In the genomic region with DNA sequence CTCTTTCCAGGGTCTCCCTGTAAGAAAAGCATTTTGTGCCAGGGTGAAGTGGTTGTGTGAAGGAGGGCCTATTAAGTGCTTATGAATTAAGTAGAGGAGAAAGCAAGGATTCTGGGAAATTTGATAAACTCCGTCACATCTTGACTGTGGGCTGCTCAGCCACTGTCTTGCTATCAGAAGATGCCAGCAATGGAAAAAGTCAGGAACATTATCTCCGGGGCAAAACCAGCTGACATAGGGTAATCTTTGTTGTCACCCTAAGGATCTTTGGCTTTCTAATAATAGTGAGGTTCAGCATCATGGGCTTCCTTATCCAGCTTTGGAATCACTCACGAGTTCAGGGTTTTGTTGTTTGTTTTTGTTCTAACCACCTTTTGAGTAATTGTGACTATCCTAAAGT, we compare ENCODE assay signal across 25 mouse cellular contexts. TPM values are rescaled to one million over a fixed set of nuclear protein-coding genes. Genes with fewer than 3 reads are reported as not detected.
A peak's percentile ranks its signal among the peaks of the same experiment; 100 is the strongest.
DNase-seq lines count a peak whose midpoint lies in the region; ATAC-seq and TF ChIP-seq lines count a peak whose summit lies in the region.
"Had no signal": no experiment of that assay in that cellular context is flagged by ENCODE, and none has a peak within 500 bp of the region (broad histone marks: within the 10 kb centered on the region; RNA-seq: fewer than 3 reads in every experiment).

No protein-coding gene starts in this region.

- no peaks in the 10 kb centered on the region for H3K9me3 ChIP-seq in embryonic facial prominence, embryonic 14.5 days (ENCODE audit: control insufficient read depth, low read length)
- no peaks in the 10 kb centered on the region for H3K9me3 ChIP-seq in embryonic facial prominence, embryonic 10.5 days
- H3K9me3 ChIP-seq in G1E (replicated peaks), result no peaks in the 10 kb centered on the region
- H3K9me3 ChIP-seq in erythroblast, embryonic 14.5 days (ENCODE audit: control insufficient read depth, low read length), result no peaks in the 10 kb centered on the region
- no peaks in the 10 kb centered on the region for H3K9me3 ChIP-seq in liver, embryonic 16.5 days (replicated peaks; ENCODE audit: control insufficient read depth, low read length)
- no peaks in the 10 kb centered on the region for H3K9me3 ChIP-seq in lung, postnatal 0 days (ENCODE audit: low read length)
- no peaks in the 10 kb centered on the region for H3K9me3 ChIP-seq in hindbrain, embryonic 12.5 days (replicated peaks)
- H3K9me3 ChIP-seq: midbrain, embryonic 13.5 days had no signal

- H3K27me3 ChIP-seq in embryonic facial prominence, embryonic 14.5 days (replicated peaks; ENCODE audit: control insufficient read depth, insufficient read depth, low read length), result no peaks in the 10 kb centered on the region
- H3K27me3 ChIP-seq in embryonic facial prominence, embryonic 10.5 days (replicated peaks; ENCODE audit: low read depth, poor library complexity, severe bottlenecking), result no peaks in the 10 kb centered on the region
- H3K27me3 ChIP-seq in G1E (ENCODE audit: insufficient read depth, low read length), result no peaks in the 10 kb centered on the region
- H3K27me3 ChIP-seq in erythroblast, embryonic 14.5 days (ENCODE audit: control insufficient read depth), result no peaks in the 10 kb centered on the region
- no peaks in the 10 kb centered on the region for H3K27me3 ChIP-seq in liver, embryonic 16.5 days (ENCODE audit: control insufficient read depth, insufficient read depth, low read depth, low read length)
- no peaks in the 10 kb centered on the region for H3K27me3 ChIP-seq in lung, postnatal 0 days (replicated peaks; ENCODE audit: insufficient read depth, low read length)
- no peaks in the 10 kb centered on the region for H3K27me3 ChIP-seq in hindbrain, embryonic 12.5 days
- H3K27me3 ChIP-seq: midbrain, embryonic 13.5 days had no signal

- no peak overlapping the region for H3K9ac ChIP-seq in embryonic facial prominence, embryonic 14.5 days (ENCODE audit: low read depth, low read length)
- H3K9ac ChIP-seq in liver, embryonic 16.5 days (ENCODE audit: low read depth, low read length), result no peak overlapping the region
- no peak overlapping the region for H3K9ac ChIP-seq in lung, postnatal 0 days (replicated peaks; ENCODE audit: low read depth)
- H3K9ac ChIP-seq in hindbrain, embryonic 12.5 days, result no peak overlapping the region
- H3K9ac ChIP-seq: midbrain, embryonic 13.5 days had no signal

- H3K4me3 ChIP-seq in embryonic facial prominence, embryonic 14.5 days (ENCODE audit: low read depth, low read length), result no peak overlapping the region
- no peak overlapping the region for H3K4me3 ChIP-seq in embryonic facial prominence, embryonic 10.5 days
- no peak overlapping the region for H3K4me3 ChIP-seq in G1E (ENCODE audit: low read depth, low read length)
- H3K4me3 ChIP-seq in erythroblast, embryonic 14.5 days (replicated peaks), result peak overlapping the region; percentile 17
- no peak overlapping the region for H3K4me3 ChIP-seq in liver, embryonic 16.5 days (ENCODE audit: low read depth, low read length)
- no peak overlapping the region for H3K4me3 ChIP-seq in lung, postnatal 0 days (ENCODE audit: low read depth, low read length)
- no peak overlapping the region for H3K4me3 ChIP-seq in hindbrain, embryonic 12.5 days
- H3K4me3 ChIP-seq: midbrain, embryonic 13.5 days had no signal

- H3K27ac ChIP-seq in embryonic facial prominence, embryonic 14.5 days (replicated peaks; ENCODE audit: low read depth, low read length), result peak overlapping the region; percentile 33; the same call in 1 of the 2 replicates
- no peak overlapping the region for H3K27ac ChIP-seq in embryonic facial prominence, embryonic 10.5 days (replicated peaks)
- peak overlapping the region; percentile 70 for H3K27ac ChIP-seq in liver, embryonic 16.5 days (ENCODE audit: low read length)
- H3K27ac ChIP-seq in lung, postnatal 0 days (ENCODE audit: low read length), result no peak overlapping the region
- H3K27ac ChIP-seq in hindbrain, embryonic 12.5 days, result no peak overlapping the region
- H3K27ac ChIP-seq: kidney, postnatal 0 days; midbrain, embryonic 13.5 days had no signal

- 62% methylated on average over 3 of the region's 3 CpGs for WGBS in embryonic facial prominence, embryonic 14.5 days
- WGBS in embryonic facial prominence, embryonic 10.5 days, result 75% methylated on average over 3 of the region's 3 CpGs
- WGBS in liver, embryonic 16.5 days (ENCODE audit: insufficient replicate concordance), result 25% methylated on average over 3 of the region's 3 CpGs
- 44% methylated on average over 3 of the region's 3 CpGs for WGBS in lung, postnatal 0 days
- WGBS in hindbrain, embryonic 12.5 days, result 80% methylated on average over 3 of the region's 3 CpGs

- no peak for TF ChIP-seq EP300 in lung, postnatal 0 days (IDR thresholded peaks at IDR 0.05)

- H3K4me2 ChIP-seq in embryonic facial prominence, embryonic 14.5 days (ENCODE audit: low read depth, low read length), result no peak overlapping the region
- peak overlapping the region; percentile 39 for H3K4me2 ChIP-seq in liver, embryonic 16.5 days (ENCODE audit: low read depth, low read length)
- no peak overlapping the region; the same call in 1 of the 2 replicates for H3K4me2 ChIP-seq in lung, postnatal 0 days (replicated peaks; ENCODE audit: low read depth, low read length)
- no peak overlapping the region for H3K4me2 ChIP-seq in hindbrain, embryonic 12.5 days (replicated peaks)
- H3K4me2 ChIP-seq: midbrain, embryonic 13.5 days had no signal

- H3K4me1 ChIP-seq in embryonic facial prominence, embryonic 14.5 days (ENCODE audit: control insufficient read depth, insufficient read depth, low read length), result peaks cover 8% of the 10 kb centered on the region; the same call in 1 of the 2 replicates
- 0 out of 2 replicates have a peak, but pooled peaks cover 3% of the 10 kb centered on the region for H3K4me1 ChIP-seq in embryonic facial prominence, embryonic 10.5 days
- peaks cover 24% of the 10 kb centered on the region for H3K4me1 ChIP-seq in G1E (ENCODE audit: insufficient read depth, low read depth, low read length)
- H3K4me1 ChIP-seq in erythroblast, embryonic 14.5 days (ENCODE audit: control insufficient read depth), result peaks cover 69% of the 10 kb centered on the region
- peaks cover 29% of the 10 kb centered on the region for H3K4me1 ChIP-seq in liver, embryonic 16.5 days (ENCODE audit: control insufficient read depth, low read depth, low read length)
- no peaks in the 10 kb centered on the region; the same call in 1 of the 2 replicates for H3K4me1 ChIP-seq in lung, postnatal 0 days (ENCODE audit: insufficient read depth, low read depth, low read length)
- peaks cover 6% of the 10 kb centered on the region; the same call in 1 of the 2 replicates for H3K4me1 ChIP-seq in hindbrain, embryonic 12.5 days

- H3K36me3 ChIP-seq in embryonic facial prominence, embryonic 14.5 days (ENCODE audit: control insufficient read depth, insufficient read depth, low read length), result no peaks in the 10 kb centered on the region
- no peaks in the 10 kb centered on the region for H3K36me3 ChIP-seq in embryonic facial prominence, embryonic 10.5 days (replicated peaks)
- H3K36me3 ChIP-seq in G1E (replicated peaks), result no peaks in the 10 kb centered on the region
- H3K36me3 ChIP-seq in erythroblast, embryonic 14.5 days (ENCODE audit: control insufficient read depth), result no peaks in the 10 kb centered on the region
- H3K36me3 ChIP-seq in liver, embryonic 16.5 days (ENCODE audit: control insufficient read depth, insufficient read depth), result no peaks in the 10 kb centered on the region
- no peaks in the 10 kb centered on the region for H3K36me3 ChIP-seq in lung, postnatal 0 days (ENCODE audit: insufficient read depth, low read length)
- no peaks in the 10 kb centered on the region for H3K36me3 ChIP-seq in hindbrain, embryonic 12.5 days
- H3K36me3 ChIP-seq: midbrain, embryonic 13.5 days had no signal

- TF ChIP-seq CTCF in G1E (IDR thresholded peaks at IDR 0.05; ENCODE audit: low read depth, low read length), result no peak
- TF ChIP-seq CTCF in lung, postnatal 0 days (IDR thresholded peaks at IDR 0.05), result no peak

- no peak for ATAC-seq in embryonic facial prominence, embryonic 14.5 days (ENCODE audit: low read depth)
- ATAC-seq in G1E (ENCODE audit: extremely low read depth, insufficient number of reproducible peaks, low FRiP score, poor library complexity, severe bottlenecking), result peak; percentile 23
- peak; percentile 68 for ATAC-seq in liver, embryonic 16.5 days (ENCODE audit: low read depth)
- ATAC-seq in lung, postnatal 0 days, result no peak
- ATAC-seq in hindbrain, embryonic 12.5 days (ENCODE audit: low FRiP score), result no peak
- ATAC-seq: hindbrain, embryonic 16.5 days; intestine, postnatal 0 days; midbrain, embryonic 13.5 days had no signal

- DNase-seq in embryonic facial prominence, embryonic 14.5 days (ENCODE audit: low spot score), result no peak
- DNase-seq in embryonic facial prominence, embryonic 10.5 days (ENCODE audit: low spot score), result no peak
- no peak for DNase-seq in G1E (ENCODE audit: low spot score)
- DNase-seq in cerebellum, postnatal 4 days (ENCODE audit: low spot score in 2 of 2), result no peak
- no peak for DNase-seq in lung, postnatal 0 days (ENCODE audit: low spot score)
- DNase-seq: adrenal gland, adult 8-10 months; cerebellum, adult 2 months; embryo, embryonic 11 days; gastrocnemius, postnatal 14 days; layer of hippocampus, postnatal 36 days; lung, adult 18-20 months; lung, postnatal 36 days; right cerebral cortex, adult 18-20 months; spleen, adult 18-20 months had no signal

RNA-seq across cellular contexts. Expression of a gene that starts 14.3 kb away (rescaled TPM):
- not detected in 2 replicates for polyA plus RNA-seq in embryonic facial prominence, embryonic 14.5 days (2014; fragmentation: Nextera tagmentation; extraction: Ambion mirVana)
- polyA plus RNA-seq in embryonic facial prominence, embryonic 10.5 days (2016; fragmentation: Nextera tagmentation; extraction: Ambion mirVana), result not detected in 2 replicates
- total RNA-seq in G1E (2014; fragmentation: Nextera tagmentation) (not detected in 2 replicates), G1E (2017) (not detected in 2 replicates)
- polyA plus RNA-seq in G1E (2012), result not detected in 2 replicates
- polyA plus RNA-seq in erythroblast, embryonic 14.5 days (2012), result not detected in 2 replicates
- polyA plus RNA-seq in liver, embryonic 16.5 days (2015; fragmentation: Nextera tagmentation; extraction: Ambion mirVana), result not detected in 2 replicates
- polyA plus RNA-seq in lung, postnatal 0 days (2015; fragmentation: Nextera tagmentation; extraction: Ambion mirVana), result 0.66 TPM in 1 of 2 replicates, not detected in the other
- polyA plus RNA-seq in hindbrain, embryonic 12.5 days (2016; fragmentation: Nextera tagmentation; extraction: Ambion mirVana), result not detected in 2 replicates
- total RNA-seq: layer of hippocampus, adult 18-20 months; layer of hippocampus, postnatal 36 days; left cerebral cortex, postnatal 36 days; neutrophil, adult 5-6 weeks had no signal
- polyA plus RNA-seq: cerebellum, adult 2 months; hindbrain, embryonic 16.5 days; intestine, postnatal 0 days; kidney, postnatal 0 days; midbrain, embryonic 13.5 days; stomach, embryonic 16.5 days had no signal

Comparison
In these comparisons a context has a peak if more than half of its experiments do, and no peak if none do; other contexts are left out.
1. H3K27ac ChIP-seq: peak in embryonic facial prominence, embryonic 14.5 days (single experiment) and liver, embryonic 16.5 days (single experiment); none in embryonic facial prominence, embryonic 10.5 days (single experiment), lung, postnatal 0 days (single experiment) and hindbrain, embryonic 12.5 days (single experiment).
2. ATAC-seq: peak in G1E (single experiment) and liver, embryonic 16.5 days (single experiment); none in embryonic facial prominence, embryonic 14.5 days (single experiment), lung, postnatal 0 days (single experiment) and hindbrain, embryonic 12.5 days (single experiment).